Mouse (Mus musculus) T-helper 2 cell (primary cell): ENCODE measurements around the gene Ptpn14.

Source experiments
- in situ Hi-C: fragments of 300-600 bp; cut with MboI, MseI; formaldehyde crosslinking; loops from one replicate; pipeline ENCODE4 v1.15.1; 2025; ENCODE audit warnings: high pct_unique_total_duplicates

Ptpn14 gene

DNA sequence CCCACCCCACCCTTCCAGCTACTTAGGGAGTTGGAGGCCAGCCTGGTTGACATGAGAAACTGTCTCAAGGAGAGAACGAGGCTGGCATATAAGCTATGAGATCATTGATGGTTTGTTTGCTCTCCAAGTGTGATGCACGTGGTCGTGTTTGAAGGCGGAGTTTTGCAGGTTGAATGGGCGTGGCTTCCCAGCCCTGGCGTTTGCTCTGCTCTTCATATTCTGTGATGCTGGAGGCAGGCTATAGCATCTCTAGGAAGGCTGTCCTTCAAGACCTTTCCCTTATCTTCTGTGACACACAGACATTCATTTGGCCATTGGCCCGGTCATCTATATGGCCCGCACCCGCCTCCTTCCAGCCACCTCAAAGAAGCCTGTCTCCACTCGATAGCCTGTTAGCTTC lies 39.1 kb downstream of the Ptpn14 start:
- in situ Hi-C loops, result no loop called here

DNA sequence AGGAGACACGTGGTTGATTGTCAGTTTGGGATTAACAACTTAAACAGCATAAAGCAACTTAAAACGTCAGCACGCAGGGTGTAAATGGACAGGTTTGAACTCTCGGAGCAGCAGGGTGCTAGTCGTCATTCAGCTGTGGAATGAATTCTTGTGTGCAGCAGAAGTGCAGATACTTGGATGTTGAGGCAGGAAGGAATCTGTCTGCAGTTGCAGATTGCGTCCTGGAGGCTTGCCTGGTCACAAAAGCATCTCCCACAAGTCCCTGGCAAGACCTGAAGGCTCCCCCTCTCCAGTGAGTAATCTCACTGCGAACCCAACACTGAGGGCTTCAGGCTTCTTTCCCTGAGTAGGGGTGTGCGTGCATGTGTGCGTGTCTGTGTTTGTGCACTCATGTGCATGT lies 39.8 kb downstream of the Ptpn14 start:
- in situ Hi-C loops, result no loop called here

DNA sequence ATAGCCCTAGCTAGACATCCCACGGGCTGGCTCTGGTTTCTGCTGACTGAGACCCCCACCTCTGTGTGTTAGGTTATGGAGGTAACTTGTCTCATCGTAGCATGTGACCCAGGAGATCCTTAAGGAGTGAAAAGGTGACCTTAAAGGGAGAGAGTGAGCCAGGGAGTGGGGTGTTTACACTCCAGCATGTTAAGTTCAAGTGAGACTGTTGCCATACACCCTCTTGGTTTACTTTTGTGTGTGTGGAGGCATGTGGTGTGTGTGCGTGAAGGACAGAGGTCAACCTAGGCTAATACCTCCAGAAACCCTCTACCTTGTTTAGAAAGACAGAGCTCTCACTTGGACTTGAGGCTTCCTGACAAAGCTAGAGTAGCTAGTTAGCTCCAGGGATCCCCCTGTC lies 42.4 kb downstream of the Ptpn14 start:
- in situ Hi-C loops, result no loop called here

DNA sequence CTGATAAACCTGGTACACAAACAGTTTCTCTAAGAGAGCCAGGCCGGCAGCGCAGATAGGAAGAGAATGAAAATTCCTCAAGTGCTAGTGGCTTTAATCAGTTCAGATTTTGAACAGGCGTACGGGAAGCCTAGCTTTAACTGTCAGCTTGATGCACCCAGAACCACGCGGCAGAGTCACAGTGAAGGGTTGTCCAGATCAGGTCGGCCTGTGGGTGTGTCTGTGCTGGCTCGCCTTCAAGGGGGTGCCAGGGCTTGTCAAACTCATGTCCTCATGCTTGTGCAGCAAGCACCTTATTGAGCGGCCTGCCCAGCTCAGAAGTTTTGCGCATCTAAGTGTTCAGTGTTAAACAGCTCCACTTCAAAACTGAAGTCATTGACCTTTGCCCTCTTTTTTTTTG lies 44.6 kb downstream of the Ptpn14 start:
- in situ Hi-C loops, result no loop called here

DNA sequence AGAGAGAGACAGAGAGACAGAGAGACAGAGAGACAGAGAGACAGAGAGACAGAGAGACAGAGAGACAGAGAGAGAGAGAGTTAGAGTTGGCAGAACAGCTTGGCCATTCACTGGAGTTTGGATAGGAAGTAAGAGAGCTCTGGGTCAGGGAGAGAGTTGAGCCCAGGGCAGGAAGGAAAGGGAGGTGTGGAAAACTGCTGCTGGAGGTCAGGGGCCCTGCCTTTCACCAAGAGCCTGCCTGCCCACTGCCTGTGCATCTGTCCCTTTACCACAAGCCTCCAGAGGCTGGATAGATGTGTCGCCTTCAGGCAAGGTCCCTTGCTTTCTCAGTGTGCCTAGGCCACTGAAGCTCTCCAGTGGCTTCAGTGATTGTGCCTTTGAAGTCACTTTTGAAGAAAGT lies 46.7 kb downstream of the Ptpn14 start:
- in situ Hi-C loops, result no loop called here

DNA sequence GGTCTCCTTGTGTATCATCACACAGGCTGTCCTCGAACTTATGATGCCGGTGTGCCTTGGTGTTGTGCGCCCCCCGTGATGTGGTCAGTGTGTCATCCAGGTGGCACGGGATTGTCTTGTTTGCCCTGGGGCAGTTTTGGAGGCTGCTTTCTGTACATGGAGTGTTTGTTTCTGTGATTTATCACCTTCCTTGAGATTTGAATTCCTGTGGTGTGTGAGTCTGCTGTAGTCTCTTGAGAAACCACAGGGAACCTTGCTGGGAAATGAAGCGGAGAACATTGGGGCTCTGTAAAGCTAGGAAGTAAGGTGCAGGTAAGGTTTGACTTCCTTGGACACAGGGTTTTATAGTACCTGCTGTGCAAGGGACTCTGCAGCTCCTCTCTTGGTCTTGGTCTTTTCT lies 49.1 kb downstream of the Ptpn14 start:
- in situ Hi-C loops, result no loop called here

DNA sequence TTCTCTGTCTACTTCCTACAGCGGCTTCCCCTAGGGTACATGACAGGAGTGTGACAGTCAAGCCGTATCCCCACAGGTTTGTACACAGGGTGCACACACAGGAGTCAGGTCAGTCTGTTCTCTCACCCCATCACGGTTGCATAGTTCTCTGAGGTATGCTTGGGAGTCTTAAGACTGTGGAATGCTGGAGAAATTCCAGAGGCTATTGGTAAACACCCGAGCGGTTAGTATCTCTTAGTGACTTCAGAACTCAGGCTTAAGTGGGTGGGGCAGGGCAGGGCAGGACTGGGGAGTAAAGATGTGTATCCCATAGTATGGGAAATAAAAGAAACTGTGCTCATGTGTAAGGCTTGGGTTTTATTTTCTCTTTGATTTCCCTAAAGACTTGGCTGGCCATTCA lies 50.3 kb downstream of the Ptpn14 start:
- in situ Hi-C loops, result no loop called here

DNA sequence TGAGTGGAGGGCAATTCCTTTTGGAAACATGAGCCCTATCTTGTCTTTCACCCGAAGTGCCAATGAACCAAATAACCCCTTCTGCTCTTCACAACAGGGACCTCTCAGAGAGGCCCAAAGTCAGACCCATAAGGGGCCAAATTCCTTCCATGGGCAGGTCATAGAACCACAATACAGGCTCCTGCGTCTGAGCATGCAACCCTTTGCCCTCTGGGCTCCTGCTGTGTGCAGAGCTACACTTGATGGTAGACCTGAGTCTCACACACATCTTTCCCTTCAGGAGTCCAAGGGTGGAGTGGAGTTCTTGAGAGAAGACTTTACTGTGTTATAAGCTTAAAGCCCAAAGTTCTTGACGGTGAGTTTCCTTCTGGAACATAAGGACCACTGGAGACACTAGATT lies 51.2 kb downstream of the Ptpn14 start:
- in situ Hi-C loops, result no loop called here

DNA sequence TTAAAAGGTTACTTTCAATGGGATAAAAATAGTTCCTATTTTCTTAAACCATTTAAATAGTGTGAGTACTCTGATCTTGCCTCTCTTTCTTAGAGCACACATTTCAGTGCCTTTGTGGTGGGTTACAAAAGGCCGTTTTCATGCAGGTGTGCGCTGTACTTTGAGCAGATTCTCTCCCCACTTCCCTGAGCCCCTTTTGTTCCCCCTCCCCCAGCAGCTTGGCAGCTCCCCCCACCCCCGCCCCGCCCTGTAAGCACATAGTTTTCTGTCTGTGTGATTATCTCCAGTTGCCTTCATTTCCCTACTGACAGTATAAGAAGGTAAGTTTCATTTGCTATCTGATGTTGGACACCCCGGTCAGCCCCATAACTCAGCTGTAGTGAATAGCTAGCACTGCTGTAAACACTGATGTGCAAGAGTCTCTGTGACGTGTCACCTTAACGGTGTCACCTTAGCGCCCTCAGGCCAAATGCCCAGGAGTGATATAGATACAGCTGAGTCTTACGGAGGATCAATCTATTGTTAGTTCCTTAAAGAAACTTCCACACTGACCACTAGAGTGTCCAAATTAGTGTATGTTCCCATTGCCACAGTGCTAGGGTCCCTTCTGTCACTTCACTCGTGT lies 53.8 kb downstream of the Ptpn14 start:
- in situ Hi-C loops, result no loop called here

DNA sequence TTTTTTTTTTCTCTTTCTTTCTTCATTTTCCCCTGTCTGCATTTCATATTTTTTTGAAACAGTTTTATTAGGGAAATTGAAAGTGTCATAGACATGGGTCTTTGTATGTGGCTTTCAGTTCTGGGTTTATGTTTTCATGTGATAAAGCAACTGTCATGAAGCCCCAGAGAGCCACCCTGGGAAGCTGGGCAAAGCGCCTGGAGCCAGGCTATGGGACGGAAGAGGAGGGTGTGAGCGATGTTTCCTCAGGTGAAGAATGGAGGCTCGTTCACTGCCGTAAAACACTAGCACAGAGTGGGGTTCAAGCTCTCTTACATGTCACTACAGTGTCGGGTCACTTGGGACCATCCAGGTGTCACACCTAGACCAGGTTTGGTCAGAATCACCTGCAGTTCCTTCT lies 54.6 kb downstream of the Ptpn14 start:
- in situ Hi-C loops, result no loop called here

DNA sequence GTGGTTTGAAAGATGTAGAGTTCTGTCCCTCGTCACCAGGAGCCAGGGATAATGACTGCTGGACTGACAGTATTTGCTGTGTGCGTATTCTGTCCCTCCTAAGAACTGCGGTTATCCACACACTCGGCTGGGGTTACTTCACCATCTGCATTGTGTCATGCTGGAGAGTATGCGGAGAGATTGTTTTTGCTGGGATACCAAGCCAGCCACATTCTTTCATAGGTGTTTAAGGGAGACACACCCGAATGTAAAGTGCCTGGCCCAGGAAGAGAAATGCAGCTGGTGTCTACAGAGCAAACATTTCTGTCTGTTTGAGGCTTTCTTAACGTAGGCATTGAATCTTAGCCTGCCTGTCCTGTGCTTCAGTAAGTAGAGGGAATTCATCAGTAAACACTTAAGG lies 56.4 kb downstream of the Ptpn14 start:
- in situ Hi-C loops, result no loop called here

DNA sequence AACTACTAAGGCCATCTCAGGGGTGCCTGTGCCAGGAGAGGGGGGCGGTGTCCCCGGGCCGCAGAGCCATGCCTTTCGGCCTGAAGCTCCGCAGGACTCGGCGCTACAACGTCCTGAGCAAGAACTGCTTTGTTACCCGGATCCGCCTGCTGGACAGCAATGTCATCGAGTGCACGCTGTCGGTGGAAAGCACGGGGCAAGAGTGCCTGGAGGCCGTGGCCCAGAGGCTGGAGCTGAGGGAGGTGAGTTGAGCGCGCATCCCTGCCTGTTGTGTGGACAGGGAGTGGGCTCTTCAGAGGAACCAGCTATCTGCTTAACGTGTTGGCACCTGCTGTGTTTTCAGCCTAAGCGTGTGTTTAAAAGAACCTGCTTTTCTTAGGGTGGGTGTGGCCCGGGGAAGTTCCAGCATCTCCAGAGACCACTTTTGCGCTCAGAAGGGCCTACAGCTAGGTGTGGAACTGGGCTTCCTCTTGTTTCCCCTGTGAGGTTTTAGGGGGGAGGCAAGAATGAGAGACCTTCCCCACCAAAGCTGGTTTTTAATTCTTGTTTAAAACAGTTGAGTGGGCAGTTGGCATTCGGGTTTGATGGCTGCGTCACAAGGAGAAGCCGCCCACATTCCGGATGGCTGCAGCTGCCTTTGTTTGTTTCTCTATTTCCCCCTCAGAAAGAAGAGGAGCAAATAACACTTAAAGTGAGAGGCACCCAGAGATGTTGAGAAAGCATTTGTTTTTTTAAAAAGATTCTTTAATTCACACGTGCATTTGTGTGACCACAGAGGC lies 58.8 kb downstream of the Ptpn14 start:
- in situ Hi-C loops, result no loop called here

DNA sequence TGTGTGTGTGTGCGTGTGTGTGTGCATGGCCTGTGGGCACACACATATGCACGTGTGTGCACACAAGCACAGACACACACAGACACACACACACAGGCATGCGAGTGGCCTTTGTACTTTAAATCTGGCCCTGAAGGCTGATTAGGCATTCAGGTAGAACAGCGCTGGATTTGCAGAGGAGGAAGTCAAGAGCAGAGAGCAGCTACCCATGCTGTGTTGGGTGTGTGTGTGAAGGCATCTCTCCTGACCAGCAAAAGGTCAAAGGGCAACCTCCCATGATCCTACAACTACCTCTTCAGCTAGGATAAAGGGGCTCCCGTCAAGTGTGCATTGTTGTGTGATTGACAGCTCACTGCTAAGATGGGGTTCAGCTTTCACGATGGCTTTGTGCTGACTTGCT lies 61.5 kb downstream of the Ptpn14 start:
- in situ Hi-C loops, result no loop called here

DNA sequence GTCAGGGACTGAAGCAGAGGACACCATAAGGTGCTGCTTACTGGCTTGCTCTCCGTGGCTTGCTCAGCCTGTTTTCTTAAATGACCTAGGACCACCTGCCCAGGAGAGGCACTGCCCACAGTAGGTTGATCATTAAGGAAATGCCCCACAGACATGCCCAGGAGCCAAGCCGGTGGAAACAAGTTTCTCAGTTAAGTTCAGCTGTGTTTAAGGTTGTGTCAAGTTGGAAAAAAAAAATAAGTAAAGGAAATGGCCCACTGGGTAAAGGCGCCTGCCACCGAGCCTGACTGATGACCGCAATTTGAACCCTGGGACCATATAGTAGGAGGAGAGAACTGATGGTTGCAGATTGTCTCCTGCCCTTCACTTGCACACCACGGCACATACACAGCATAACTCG lies 62.6 kb downstream of the Ptpn14 start:
- in situ Hi-C loops, result no loop called here

DNA sequence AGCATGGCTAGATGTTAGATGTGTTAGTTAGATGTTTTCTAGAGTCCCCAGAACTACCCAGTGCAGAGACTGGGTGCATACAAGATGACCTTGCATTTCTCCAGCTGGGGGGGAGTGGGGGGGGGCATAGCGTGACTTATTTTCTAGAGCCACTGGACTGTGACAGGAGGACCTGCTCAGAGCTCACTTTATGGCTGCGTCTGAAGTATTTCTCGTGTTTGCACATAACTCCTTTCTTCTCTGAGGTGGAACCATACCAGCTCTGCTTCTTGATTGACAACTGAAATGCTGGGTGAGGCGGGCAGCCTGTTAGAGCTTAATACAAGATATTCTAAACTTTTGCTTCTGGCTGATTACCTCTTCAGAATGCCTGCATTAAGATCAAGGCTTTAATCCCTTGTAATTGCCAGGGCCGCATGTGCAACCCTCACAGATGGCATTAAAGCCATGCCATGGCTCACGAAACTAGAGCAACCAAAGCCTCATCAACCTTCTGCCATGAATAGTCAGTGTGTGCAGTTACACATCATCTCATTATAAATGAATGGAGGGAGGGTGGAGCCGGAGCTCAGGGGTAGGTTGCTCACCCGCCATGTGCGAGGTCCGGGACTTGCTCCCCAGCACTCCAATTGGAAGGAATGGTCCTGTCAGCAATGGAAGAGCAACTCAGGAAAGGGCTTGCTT lies 63.6 kb downstream of the Ptpn14 start:
- in situ Hi-C loops, result no loop called here

DNA sequence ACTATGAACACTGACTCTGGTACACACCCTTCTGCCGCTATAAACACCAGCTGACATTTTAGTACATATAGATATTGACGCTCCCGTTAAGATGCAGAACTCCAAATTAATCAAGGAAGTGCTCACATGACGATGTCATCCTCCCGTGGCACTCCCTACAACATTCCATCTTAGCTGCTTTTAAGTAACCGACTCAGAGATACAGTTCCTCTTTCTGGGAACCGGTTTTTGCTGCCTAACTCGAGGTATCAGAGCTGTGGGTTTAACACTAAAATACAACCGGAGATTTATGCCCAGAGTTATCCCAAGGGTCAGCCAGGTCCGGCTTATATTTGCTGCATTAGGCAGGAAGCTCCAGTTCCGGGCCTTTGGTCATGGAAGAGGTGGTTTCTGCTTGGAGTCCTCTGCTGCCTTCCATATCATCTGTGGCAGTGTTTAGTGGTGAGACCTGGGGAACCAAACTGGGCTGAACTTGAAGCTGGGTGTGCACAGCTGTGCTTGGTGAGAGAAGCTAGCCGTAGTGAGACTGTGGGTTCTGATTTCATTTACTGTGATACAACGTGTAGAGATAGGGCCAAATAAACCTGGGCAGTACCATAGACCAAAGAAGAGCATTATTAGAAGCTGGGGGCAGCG lies 64.6 kb downstream of the Ptpn14 start:
- in situ Hi-C loops, result no loop called here

DNA sequence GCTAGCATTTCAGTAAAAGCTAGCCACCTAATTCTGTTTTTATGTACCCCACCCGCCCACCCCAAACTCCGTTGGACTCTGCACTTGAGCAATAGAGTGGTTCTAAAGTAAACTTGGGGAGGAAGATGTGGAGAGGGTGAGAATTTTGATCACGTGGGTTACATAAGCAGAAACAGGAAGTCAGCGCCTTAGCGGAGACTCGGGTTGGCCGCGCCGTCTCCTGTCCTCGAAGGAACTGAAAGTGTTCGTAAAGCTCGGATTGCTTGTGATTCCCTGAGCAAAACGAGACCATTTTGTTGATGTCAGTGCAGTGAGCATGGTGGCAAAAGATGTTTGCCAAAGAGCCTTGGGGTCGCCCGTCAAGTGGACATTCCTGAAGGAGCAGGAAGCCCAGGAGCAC lies 70.9 kb downstream of the Ptpn14 start:
- in situ Hi-C loops, result no loop called here

DNA sequence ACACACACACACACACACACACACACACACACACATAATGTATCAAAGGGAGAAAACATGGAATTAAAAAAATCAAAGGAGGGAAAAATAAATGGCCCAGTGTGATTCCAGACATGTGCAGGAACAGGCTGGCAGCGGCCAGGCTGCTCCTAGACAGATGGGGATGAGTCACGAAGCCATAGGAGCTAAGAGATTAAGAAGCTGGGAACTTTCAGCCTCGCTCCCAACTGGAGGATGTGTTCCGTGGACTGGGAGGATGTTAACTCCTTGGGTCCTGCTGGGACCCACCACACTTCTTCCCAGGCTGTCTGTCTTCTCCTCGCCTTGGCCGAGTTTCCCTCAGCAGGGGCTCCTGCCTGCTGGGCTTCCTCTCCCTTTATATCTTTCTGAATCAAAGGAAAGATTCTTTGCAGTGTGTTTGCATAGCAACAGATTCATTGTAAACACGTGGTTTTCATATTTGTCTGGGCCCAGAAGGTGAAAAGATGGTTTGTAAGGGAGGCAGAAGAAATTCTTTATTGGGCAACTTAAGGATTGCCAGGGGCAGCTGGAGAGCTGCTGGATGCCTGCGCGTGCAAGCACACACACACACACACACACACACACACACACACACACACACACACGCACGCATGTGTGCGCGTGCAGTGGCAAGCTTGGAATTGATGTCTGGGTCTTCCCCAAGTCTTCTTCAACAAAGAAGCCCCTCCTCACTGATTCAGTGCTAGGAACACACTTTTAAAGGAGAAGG lies 72.3 kb downstream of the Ptpn14 start:
- in situ Hi-C loops, result no loop called here

DNA sequence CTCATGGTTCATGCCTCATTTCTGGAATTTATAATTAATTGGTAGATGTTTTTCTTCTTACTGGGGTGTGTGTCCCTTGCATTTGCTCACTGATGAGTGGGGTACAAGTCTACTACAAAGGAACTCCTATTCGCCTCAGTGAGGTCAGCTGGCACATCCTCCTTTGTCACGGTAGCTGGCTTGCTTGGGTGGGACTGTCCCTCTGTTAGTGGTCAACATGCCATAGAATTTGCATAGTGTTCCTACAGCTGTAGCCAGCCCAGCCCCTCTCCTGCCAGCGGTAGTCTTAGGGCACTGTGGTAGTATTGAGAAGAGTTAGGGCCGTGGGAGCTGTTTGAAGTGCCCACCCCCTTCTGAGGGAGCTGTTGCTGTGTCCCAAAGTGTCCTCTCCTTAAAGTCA lies 73.2 kb downstream of the Ptpn14 start:
- in situ Hi-C loops, result no loop called here

DNA sequence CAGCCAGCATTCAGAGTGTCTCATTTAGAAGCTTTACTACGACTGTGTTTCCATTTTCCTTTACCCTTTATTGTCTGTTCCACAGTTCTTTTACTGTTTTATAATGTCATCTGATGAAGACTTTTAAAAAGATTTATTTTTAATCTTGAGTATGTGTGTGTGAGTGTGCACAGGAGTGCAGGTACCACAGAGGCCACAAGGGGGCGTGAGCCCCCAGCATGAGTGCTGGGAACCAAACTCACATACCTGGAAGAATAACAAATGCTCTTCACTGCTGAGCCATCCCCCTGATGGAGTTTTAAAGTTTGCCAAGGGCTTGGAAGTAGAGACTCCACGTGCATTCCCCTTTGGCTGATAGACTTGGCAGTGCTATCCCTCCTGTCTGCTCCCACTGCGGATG lies 74.5 kb downstream of the Ptpn14 start:
- in situ Hi-C loops, result no loop called here

DNA sequence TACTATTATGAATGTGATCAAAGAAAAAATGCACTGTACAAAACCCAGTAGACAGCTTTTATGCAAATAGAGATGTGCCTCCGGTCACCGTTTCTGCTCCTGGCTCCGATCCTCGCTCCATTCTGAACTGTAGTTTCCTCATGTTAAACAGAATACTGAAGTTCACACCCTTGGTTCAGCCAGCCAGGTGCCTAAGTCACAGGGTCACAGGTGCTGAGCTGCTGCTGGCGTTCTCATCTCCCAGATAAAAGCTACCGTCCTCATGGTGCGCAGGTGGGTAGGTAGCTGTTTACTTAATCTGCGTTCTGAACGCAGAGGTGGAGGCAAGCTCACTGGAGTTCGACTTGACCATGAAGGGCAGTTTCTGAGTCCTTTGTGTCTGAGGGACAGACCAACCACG lies 75.7 kb downstream of the Ptpn14 start:
- in situ Hi-C loops, result no loop called here
